Mouse (Mus musculus) thymus, postnatal 4 days (tissue): Measurements from ENCODE around the gene Ddx25.

Experiments
- DNase-seq: peaks from one replicate; pipeline ENCODE4 v3.0.0; 2021

Ddx25 gene

GRCm38 (mm10) chr9:35493033-35493732 is 65.1 kb downstream of the Ddx25 start:
- no peak for DNase-seq

- no peak for DNase-seq
Measured at GRCm38 (mm10) chr9:35491109-35491866, 67.0 kb downstream of the Ddx25 start.

GRCm38 (mm10) chr9:35488496-35488895 is 69.8 kb downstream of the Ddx25 start:
- no peak for DNase-seq
